Mouse (Mus musculus) lung, embryonic 16.5 days (tissue): ENCODE results near the gene Ankrd33b. TPM values are rescaled to one million over a fixed set of nuclear protein-coding genes. Genes with fewer than 3 reads are reported as not detected.

Experiments
- ATAC-seq: fragments of 200-750 bp; cut with Nextera tagmentation; 2 replicates; pipeline ENCODE4 v1.8.0; 2017; ENCODE audit warnings: low read depth, mild to moderate bottlenecking, moderate library complexity
- H3K27ac ChIP-seq: fragments of 300-500 bp; sonication (generic); 2 replicates; pipeline ENCODE4 v1.5.1; 2014; ENCODE audit warnings: mild to moderate bottlenecking, control low read depth, low read length
- H3K27me3 ChIP-seq: fragments of 300-500 bp; sonication (generic); 2 replicates; pipeline ENCODE4 v1.6.1; 2014; ENCODE audit warnings: low read depth, low read length, mixed read lengths; ENCODE audit not compliant: control insufficient read depth, insufficient read depth
- H3K36me3 ChIP-seq: fragments of 300-500 bp; sonication (generic); 2 replicates; pipeline ENCODE4 v1.6.1; 2014; ENCODE audit warnings: low read length; ENCODE audit not compliant: control insufficient read depth, insufficient read depth
- H3K4me1 ChIP-seq: fragments of 300-500 bp; sonication (generic); replicated peaks from 2 replicates; pipeline ENCODE4 v1.6.1; 2014; ENCODE audit warnings: low read length, mixed read lengths; ENCODE audit not compliant: control insufficient read depth, insufficient read depth
- H3K4me2 ChIP-seq: fragments of 300-500 bp; sonication (generic); 2 replicates; pipeline ENCODE4 v1.6.1; 2014; ENCODE audit warnings: low read depth, low read length, control low read depth
- H3K4me3 ChIP-seq: fragments of 300-500 bp; sonication (generic); 2 replicates; pipeline ENCODE4 v1.5.1; 2014; ENCODE audit warnings: mild to moderate bottlenecking, low read length, control low read depth
- H3K9ac ChIP-seq: fragments of 300-500 bp; sonication (generic); 2 replicates; pipeline ENCODE4 v1.6.1; 2014; ENCODE audit warnings: low read length, control low read depth
- H3K9me3 ChIP-seq: fragments of 300-500 bp; sonication (generic); 2 replicates; pipeline ENCODE4 v1.6.1; 2016; ENCODE audit warnings: low read length; ENCODE audit not compliant: control insufficient read depth
- WGBS: fragments of 180-500 bp; shearing (Covaris S2); extraction: QIAGEN DNeasy Blood & Tissue Kit; methylation state at CpG from one replicate; pipeline ENCODE4 v1.1.7; 2014; 5-methylcytosine and 5-hydroxymethylcytosine counted together
- polyA plus RNA-seq: library from polyadenylated mRNA; unstranded; fragments of >200 nt; fragmentation: Nextera tagmentation; extraction: Ambion mirVana; gene quantifications from 2 replicates; pipeline ENCODE4 v1.2.1, GENCODE M21; 2015

The Ankrd33b gene
- polyA plus RNA-seq, 1 experiment from 2014 or later: 3.9 TPM

DNA sequence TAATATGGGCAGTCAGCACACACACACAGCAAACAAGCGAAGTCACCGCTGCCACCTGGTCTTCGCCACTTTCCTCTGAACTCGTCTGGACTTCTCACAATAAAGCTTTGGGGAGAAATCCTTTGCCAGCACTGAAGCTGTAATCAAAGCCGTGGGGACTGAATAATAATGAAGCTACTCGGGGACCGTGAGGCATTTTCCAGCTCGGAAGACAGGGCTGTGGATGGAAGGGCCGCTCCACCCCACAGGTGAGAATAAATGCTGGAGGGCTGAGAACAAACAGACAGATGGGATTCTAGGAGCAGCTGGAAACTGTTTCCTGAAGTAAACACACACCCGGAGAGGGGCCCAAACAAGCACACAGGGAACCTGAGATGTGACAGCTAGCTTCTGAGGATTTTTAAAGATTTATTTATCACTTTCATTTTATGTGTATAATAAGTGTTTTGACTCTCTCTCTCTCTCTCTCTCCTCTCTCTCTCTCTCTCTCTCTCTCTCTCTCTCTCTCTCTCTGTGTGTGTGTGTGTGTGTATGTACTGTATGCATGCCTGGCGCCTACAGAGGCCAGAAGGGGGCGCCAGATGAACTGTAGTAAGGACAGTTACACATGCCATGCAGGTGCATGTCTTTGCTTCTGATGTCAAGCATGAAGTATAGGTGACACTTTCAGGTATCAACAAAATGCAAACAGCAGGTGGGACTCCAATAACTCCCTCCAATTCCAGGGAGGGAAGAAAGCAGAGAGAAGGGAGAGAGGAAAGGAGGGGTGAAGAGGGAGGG lies 46.7 kb downstream of the Ankrd33b start:
- H3K36me3 ChIP-seq: no peaks in the 10 kb centered on the region
- WGBS: 50% methylated on average over 12 of the region's 12 CpGs
- ATAC-seq: no peak
- no peak overlapping the region for H3K9ac ChIP-seq
- no peak overlapping the region for H3K4me3 ChIP-seq
- H3K4me1 ChIP-seq: 0 out of 2 replicates have a peak, but pooled peaks cover 7% of the 10 kb centered on the region
- no peak overlapping the region for H3K27ac ChIP-seq
- no peak overlapping the region for H3K4me2 ChIP-seq
- peaks cover 3% of the 10 kb centered on the region; the same call in 1 of the 2 replicates for H3K9me3 ChIP-seq
- no peaks in the 10 kb centered on the region for H3K27me3 ChIP-seq

DNA sequence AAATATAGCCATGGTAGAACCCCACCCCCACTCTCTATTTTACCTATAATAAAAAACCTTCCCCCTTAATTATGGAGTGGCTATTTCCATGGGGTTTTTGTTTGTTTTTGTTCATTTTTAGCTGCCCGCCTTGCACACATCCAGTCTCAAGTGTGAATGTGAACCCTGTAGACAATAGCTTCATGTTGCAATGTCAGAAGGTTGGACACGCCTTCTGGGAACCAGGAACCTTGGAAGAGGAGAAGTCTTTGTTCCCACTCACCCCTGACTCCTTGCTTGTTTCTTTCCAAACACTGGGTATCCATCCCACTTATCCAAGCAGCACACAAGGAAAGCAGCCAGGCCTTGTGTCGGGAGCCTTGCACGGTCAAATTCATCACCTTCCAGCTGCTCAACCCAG lies 48.5 kb downstream of the Ankrd33b start:
- Histone ChIP-seq H3K27me3 (no peaks in the 10 kb centered on the region), H3K4me2 (no peak overlapping the region), H3K36me3 (no peaks in the 10 kb centered on the region), H3K4me1 (0 out of 2 replicates have a peak, but pooled peaks cover 7% of the 10 kb centered on the region), H3K9ac (0 out of 2 replicates have a peak overlapping the region, but pooled peaks have one; percentile 18), H3K9me3 (peaks cover 3% of the 10 kb centered on the region; the same call in 1 of the 2 replicates), H3K27ac (peak overlapping the region; percentile 44), H3K4me3 (no peak overlapping the region)
- peak; percentile 27; the same call in 1 of the 2 replicates for ATAC-seq
- WGBS: 36% methylated on average over 4 of the region's 4 CpGs

DNA sequence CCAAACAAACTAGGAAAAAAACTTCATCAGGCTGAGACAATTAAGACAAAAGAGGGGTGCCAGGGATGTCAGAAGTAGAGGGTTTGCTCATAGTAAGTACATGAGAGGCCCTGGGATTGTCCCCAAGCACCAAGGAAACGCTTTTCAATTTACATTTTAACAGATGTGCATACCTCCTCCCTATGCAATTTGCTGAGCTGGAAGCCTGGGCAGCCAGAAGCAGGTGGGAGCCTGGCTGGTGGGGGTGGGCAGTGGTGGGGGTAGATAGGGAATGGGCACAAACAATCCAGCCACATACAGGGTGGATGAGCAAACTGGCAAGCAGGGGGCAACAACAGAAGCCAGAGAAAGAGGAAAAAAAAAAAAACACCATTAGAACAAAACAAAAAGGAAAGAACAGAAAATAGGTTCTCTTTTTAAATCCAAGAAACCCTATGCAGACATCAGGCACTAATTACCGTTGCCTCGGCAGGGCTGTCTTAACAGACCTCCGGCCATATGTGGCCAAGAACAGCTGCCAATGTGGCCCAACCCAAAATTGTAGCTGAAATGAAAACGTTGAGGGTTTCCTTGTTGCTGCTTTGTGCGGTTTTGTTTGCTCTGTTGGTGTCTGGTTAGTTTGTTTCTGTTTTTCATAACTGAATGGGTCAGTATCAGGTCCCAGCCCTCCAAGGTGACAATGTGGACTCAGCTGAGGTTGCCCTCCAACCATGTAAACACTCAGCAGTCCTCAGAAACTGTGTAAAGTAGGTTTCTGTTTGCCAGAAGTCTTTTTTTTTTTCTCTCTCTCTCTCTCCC lies 49.2 kb downstream of the Ankrd33b start:
- Histone ChIP-seq H3K4me3 (no peak overlapping the region), H3K4me1 (0 out of 2 replicates have a peak, but pooled peaks cover 7% of the 10 kb centered on the region), H3K4me2 (no peak overlapping the region), H3K27ac (peak overlapping the region; percentile 46; the same call in 1 of the 2 replicates), H3K27me3 (no peaks in the 10 kb centered on the region), H3K9ac (no peak overlapping the region), H3K36me3 (no peaks in the 10 kb centered on the region), H3K9me3 (peaks cover 3% of the 10 kb centered on the region; the same call in 1 of the 2 replicates)
- ATAC-seq: peak; percentile 56
- WGBS: 35% methylated on average over 6 of the region's 6 CpGs

DNA sequence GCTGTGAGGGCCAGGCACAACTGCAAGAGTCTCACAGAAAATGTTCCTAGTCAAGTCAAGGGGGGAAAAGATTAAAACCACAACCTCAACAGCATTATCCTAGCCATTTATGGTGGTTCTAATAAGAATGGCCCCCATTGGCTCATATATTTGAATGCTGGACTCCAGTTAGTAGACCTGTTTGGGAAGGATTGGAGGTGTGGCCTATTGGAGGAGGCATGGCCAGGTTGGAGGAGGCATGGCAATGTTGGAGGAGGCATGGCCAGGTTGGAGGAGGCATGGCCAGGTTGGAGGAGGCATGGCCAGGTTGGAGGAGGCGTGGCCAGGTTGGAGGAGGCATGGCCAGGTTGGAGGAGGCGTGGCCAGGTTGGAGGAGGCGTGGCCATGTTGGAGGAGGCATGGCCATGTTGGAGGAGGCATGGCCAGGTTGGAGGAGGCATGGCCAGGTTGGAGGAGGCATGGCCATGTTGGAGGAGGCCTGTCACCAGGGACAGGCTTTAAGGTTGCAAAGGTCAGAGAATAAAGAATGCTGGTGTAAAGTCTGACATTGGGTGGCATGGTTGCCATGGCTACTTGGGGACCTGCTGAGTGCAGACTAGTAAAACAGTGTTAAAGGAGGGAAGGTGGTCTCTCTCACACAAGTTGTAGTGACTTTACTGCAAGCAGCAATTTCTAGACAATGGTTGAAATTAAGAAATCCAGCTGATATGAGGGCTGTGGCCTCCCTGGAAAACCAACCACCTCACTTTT lies 50.3 kb downstream of the Ankrd33b start:
- H3K9ac ChIP-seq: no peak overlapping the region
- H3K27me3 ChIP-seq: no peaks in the 10 kb centered on the region
- 0 out of 2 replicates have a peak, but pooled peaks cover 7% of the 10 kb centered on the region for H3K4me1 ChIP-seq
- no peak overlapping the region for H3K4me3 ChIP-seq
- 87% methylated on average over 3 of the region's 3 CpGs for WGBS
- H3K27ac ChIP-seq: peak overlapping the region; percentile 46; the same call in 1 of the 2 replicates
- H3K9me3 ChIP-seq: peaks cover 3% of the 10 kb centered on the region; the same call in 1 of the 2 replicates
- no peak overlapping the region for H3K4me2 ChIP-seq
- H3K36me3 ChIP-seq: no peaks in the 10 kb centered on the region
- no peak for ATAC-seq

GRCm38 (mm10) chr15:31315630-31316231 lies 51.8 kb downstream of the Ankrd33b start:
- no peak overlapping the region for H3K27ac ChIP-seq
- H3K9me3 ChIP-seq: peaks cover 3% of the 10 kb centered on the region; the same call in 1 of the 2 replicates
- no peaks in the 10 kb centered on the region for H3K36me3 ChIP-seq
- no peak overlapping the region for H3K9ac ChIP-seq
- H3K27me3 ChIP-seq: no peaks in the 10 kb centered on the region
- no peak overlapping the region for H3K4me3 ChIP-seq
- H3K4me2 ChIP-seq: no peak overlapping the region
- 0 out of 2 replicates have a peak, but pooled peaks cover 7% of the 10 kb centered on the region for H3K4me1 ChIP-seq
- ATAC-seq: peak; percentile 78
- WGBS: 6% methylated on average over 5 of the region's 5 CpGs

DNA sequence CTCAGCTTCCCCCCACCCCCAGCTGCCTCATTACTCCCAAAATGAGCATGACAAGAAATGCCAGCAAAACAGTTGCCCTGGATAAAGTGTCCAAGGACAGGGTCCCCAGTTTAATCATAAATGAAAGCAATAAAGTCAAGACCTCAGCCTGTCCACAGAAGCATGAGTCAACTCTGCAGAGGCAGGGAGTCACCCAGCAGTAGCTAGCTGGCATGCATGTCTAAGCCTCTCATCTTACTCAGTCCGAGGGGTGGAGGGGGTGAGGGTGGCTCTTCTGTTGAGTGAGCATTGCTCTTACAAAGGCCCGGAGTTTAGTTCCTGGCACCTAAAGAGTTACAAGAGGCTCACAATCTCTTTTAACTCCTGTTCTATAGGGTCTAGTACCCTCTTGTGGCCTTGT lies 55.5 kb downstream of the Ankrd33b start:
- H3K4me2 ChIP-seq: no peak overlapping the region
- 70% methylated on average over 2 of the region's 2 CpGs for WGBS
- no peaks in the 10 kb centered on the region for H3K36me3 ChIP-seq
- no peaks in the 10 kb centered on the region for H3K4me1 ChIP-seq
- H3K27me3 ChIP-seq: no peaks in the 10 kb centered on the region
- H3K27ac ChIP-seq: no peak overlapping the region
- H3K4me3 ChIP-seq: no peak overlapping the region
- 0 out of 2 replicates have a peak, but pooled peaks cover under 1% of the 10 kb centered on the region for H3K9me3 ChIP-seq
- no peak overlapping the region for H3K9ac ChIP-seq
- no peak for ATAC-seq

GRCm38 (mm10) chr15:31309526-31309925 lies 58.0 kb downstream of the Ankrd33b start:
- Histone ChIP-seq H3K4me2 (no peak overlapping the region), H3K9me3 (no peaks in the 10 kb centered on the region), H3K4me3 (no peak overlapping the region), H3K27ac (no peak overlapping the region), H3K27me3 (no peaks in the 10 kb centered on the region), H3K36me3 (no peaks in the 10 kb centered on the region), H3K4me1 (no peaks in the 10 kb centered on the region), H3K9ac (no peak overlapping the region)
- WGBS: 72% methylated on average over 15 of the region's 15 CpGs
- ATAC-seq: no peak

GRCm38 (mm10) chr15:31306726-31307125 lies 60.8 kb downstream of the Ankrd33b start:
- Histone ChIP-seq H3K4me3 (no peak overlapping the region), H3K27me3 (no peaks in the 10 kb centered on the region), H3K9ac (no peak overlapping the region), H3K36me3 (no peaks in the 10 kb centered on the region), H3K27ac (no peak overlapping the region), H3K9me3 (no peaks in the 10 kb centered on the region), H3K4me2 (no peak overlapping the region), H3K4me1 (peaks cover 4% of the 10 kb centered on the region)
- no peak for ATAC-seq
- WGBS: 79% methylated on average over 4 of the region's 4 CpGs
